Mouse (Mus musculus) liver, embryonic 14.5 days (tissue): Measurements from ENCODE around the gene Efs.

ENCODE experiments used
- CTCF ChIP-seq: IDR thresholded peaks from 2 replicates; pipeline ENCODE4 v1.5.1; 2016; ENCODE audit warnings: antibody characterized with exemption, low read depth, control low read depth
- EP300 ChIP-seq: IDR thresholded peaks from 2 replicates; pipeline ENCODE4 v1.6.1; 2016; ENCODE audit warnings: antibody characterized with exemption, low read depth

GRCm38 (mm10) chr14:54944939-54945338 lies 19.0 kb upstream of the Efs start:
- TF ChIP-seq CTCF (no peak), EP300 (no peak)
